Mouse (Mus musculus) small intestine, adult 2 months (tissue): ENCODE measurements around the gene Tmem132d. TPM values are rescaled to one million over a fixed set of nuclear protein-coding genes. Genes with fewer than 3 reads are reported as not detected.

ENCODE experiments used
- H3K27ac ChIP-seq: fragments of 200-500 bp; 2 replicates; pipeline ENCODE4 v1.5.1; 2012; ENCODE audit warnings: low read depth, low read length, control low read depth, inconsistent platforms; ENCODE audit not compliant: insufficient read depth
- H3K27me3 ChIP-seq: fragments of 200-500 bp; 2 replicates; pipeline ENCODE4 v1.6.1; 2012; ENCODE audit warnings: mild to moderate bottlenecking, moderate library complexity, low read length, inconsistent platforms; ENCODE audit not compliant: control insufficient read depth, insufficient read depth
- H3K36me3 ChIP-seq: fragments of 200-500 bp; 2 replicates; pipeline ENCODE4 v1.6.1; 2012; ENCODE audit warnings: mild to moderate bottlenecking, low read length, control low read depth, inconsistent platforms; ENCODE audit not compliant: control insufficient read depth, insufficient read depth
- H3K4me1 ChIP-seq: fragments of 200-500 bp; 2 replicates; pipeline ENCODE4 v1.6.1; 2012; ENCODE audit warnings: low read length, inconsistent platforms, mixed read lengths; ENCODE audit not compliant: control insufficient read depth, insufficient read depth, insufficient read length
- H3K4me3 ChIP-seq: fragments of 200-500 bp; 2 replicates; pipeline ENCODE4 v1.5.1; 2012; ENCODE audit warnings: low read depth, mild to moderate bottlenecking, control low read depth, inconsistent platforms, low read length, moderate library complexity
- CTCF ChIP-seq: fragments of 200-500 bp; IDR thresholded peaks from 2 replicates; pipeline ENCODE4 v1.5.1; 2012; ENCODE audit warnings: low read depth, mild to moderate bottlenecking, control low read depth, inconsistent platforms, low read length, moderate library complexity, mixed read lengths; ENCODE audit not compliant: insufficient replicate concordance, insufficient read length; ENCODE audit errors: extremely low read depth
- POLR2A ChIP-seq: fragments of 200-500 bp; IDR thresholded peaks from 2 replicates; pipeline ENCODE4 v1.6.1; 2012; ENCODE audit warnings: low read depth, mild to moderate bottlenecking, control low read depth, inconsistent platforms, low read length, moderate library complexity
- WGBS: fragments of 180-500 bp; shearing (Covaris S2); methylation state at CpG from one replicate; pipeline ENCODE4 v1.1.7; 2018; 5-methylcytosine and 5-hydroxymethylcytosine counted together
- polyA plus RNA-seq: library from polyadenylated mRNA; depleted of rRNA; stranded (reverse); fragments of >200 nt; gene quantifications from 2 replicates; pipeline ENCODE4 v1.2.3, GENCODE M21; 2012

The Tmem132d gene
- polyA plus RNA-seq, 1 experiment = 0.15 TPM

GRCm38 (mm10) chr5:127979329-127980002, 453.4 kb downstream of the Tmem132d start:
- H3K27me3 ChIP-seq = no peaks in the 10 kb centered on the region
- no peak overlapping the region for H3K4me3 ChIP-seq
- no peaks in the 10 kb centered on the region for H3K36me3 ChIP-seq
- peaks cover 3% of the 10 kb centered on the region; the same call in 1 of the 2 replicates for H3K4me1 ChIP-seq
- 22% methylated on average over 6 of the region's 6 CpGs for WGBS
- TF ChIP-seq CTCF = no peak
- H3K27ac ChIP-seq = no peak overlapping the region

DNA sequence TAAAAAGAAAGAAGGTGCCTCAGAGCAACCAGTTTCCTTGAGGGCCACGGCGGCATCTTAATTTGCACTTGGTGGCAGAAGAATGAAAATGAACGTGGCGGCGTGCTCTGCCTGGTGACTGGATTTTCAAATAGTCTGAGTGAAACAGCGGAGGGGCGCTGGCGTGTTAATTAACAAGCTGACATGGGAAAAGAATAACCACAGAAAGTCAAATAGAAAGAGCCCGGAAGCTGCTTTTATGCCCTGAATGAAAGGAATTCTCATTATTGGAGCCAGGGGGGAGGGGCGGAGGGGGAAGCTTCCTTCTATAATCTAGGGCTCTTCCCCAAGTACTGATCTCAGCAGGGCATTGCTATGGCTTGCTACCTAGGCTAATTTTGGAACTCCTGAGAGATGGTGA, 456.2 kb downstream of the Tmem132d start:
- no peaks in the 10 kb centered on the region for H3K27me3 ChIP-seq
- no peak overlapping the region for H3K4me3 ChIP-seq
- H3K27ac ChIP-seq = no peak overlapping the region
- WGBS = 85% methylated on average over 10 of the region's 10 CpGs
- no peak for TF ChIP-seq CTCF
- TF ChIP-seq POLR2A = no peak
- peaks cover 3% of the 10 kb centered on the region; the same call in 1 of the 2 replicates for H3K4me1 ChIP-seq
- H3K36me3 ChIP-seq = no peaks in the 10 kb centered on the region

DNA sequence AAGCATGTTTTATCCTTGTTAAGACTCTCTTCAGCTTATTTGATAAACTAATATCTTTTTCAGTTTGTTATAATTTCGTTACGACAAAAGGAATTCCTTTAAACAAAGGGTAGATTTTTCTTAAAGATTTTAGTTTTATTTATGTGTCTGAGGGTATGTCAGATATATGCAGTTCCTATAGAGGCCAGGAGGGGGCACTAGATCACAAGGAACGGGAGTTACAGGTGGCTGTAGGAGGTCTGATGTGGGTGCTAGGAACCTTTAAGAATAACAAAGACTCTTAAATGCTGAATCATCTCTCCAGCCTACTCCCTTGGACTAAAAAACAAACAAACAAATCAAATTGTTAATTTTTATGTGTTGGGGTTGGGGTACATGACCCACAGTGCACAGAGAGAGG, 467.2 kb downstream of the Tmem132d start:
- H3K27me3 ChIP-seq = no peaks in the 10 kb centered on the region
- TF ChIP-seq POLR2A (no peak), CTCF (no peak)
- H3K27ac ChIP-seq = no peak overlapping the region
- WGBS = 79% methylated on average over 3 of the region's 3 CpGs
- H3K4me1 ChIP-seq = no peaks in the 10 kb centered on the region
- H3K4me3 ChIP-seq = no peak overlapping the region
- H3K36me3 ChIP-seq = no peaks in the 10 kb centered on the region

DNA sequence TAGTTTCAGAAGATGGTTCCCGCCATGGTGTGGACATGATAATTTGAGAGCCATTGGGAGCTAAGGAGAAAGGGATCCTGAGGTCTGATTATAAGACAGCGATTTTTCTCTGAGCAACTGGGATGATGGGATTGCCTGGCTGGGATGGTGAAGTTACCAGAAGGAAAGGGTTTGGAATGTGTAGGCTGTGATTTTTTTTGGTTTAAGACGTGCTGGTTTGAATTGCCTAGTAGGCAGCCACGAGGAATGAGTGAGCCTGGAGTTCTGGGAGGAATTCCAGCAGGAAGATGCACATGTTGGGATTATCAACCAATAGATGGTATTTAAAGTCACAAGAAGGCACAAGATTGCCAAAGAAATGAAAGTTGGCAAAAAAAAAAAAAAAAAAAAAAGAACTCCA, 470.2 kb downstream of the Tmem132d start:
- no peaks in the 10 kb centered on the region for H3K27me3 ChIP-seq
- no peak overlapping the region for H3K27ac ChIP-seq
- H3K4me3 ChIP-seq = no peak overlapping the region
- WGBS = 89% methylated on average over 4 of the region's 4 CpGs
- no peaks in the 10 kb centered on the region for H3K4me1 ChIP-seq
- TF ChIP-seq POLR2A (no peak), CTCF (no peak)
- no peaks in the 10 kb centered on the region for H3K36me3 ChIP-seq

- WGBS = 53% methylated on average over 17 of the region's 17 CpGs
Measured at GRCm38 (mm10) chr5:127956511-127957097, 476.3 kb downstream of the Tmem132d start.

DNA sequence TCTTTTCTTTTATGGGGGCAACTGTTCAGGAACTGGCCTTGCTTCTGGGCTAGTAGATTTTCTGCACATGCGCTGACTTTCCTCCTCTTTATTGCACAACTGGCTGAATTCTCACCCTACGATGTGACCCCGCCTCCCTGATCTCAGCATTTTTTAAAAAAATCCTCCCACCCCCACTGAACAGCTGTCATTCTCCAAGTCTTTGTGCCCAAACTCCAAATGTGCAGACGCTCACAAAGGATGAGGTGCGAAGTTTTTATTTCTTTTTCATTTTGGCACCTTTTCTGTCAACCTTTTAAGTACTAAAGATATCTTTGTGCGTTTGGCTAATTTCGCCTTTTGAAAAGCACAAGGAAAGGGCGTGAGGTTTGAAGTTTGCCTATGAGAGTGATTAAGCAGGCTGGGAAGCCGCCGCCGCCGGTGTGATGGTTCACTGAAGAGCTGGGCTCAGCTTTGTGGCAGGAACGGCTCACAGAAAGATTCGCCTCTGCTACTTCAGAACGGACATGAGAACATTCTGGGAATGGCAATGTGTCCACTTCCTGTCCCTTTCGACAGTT, 478.6 kb downstream of the Tmem132d start:
- no peaks in the 10 kb centered on the region for H3K27me3 ChIP-seq
- H3K4me1 ChIP-seq = no peaks in the 10 kb centered on the region
- TF ChIP-seq POLR2A (no peak), CTCF (no peak)
- H3K36me3 ChIP-seq = no peaks in the 10 kb centered on the region
- WGBS = 64% methylated on average over 16 of the region's 16 CpGs
- no peak overlapping the region for H3K4me3 ChIP-seq
- H3K27ac ChIP-seq = no peak overlapping the region

More at GRCm38 (mm10) chr5:127956511-127957097, 476.3 kb downstream of the Tmem132d start:
- H3K36me3 ChIP-seq = no peaks in the 10 kb centered on the region
- TF ChIP-seq CTCF (no peak), POLR2A (no peak)
- no peaks in the 10 kb centered on the region for H3K27me3 ChIP-seq
- no peaks in the 10 kb centered on the region for H3K4me1 ChIP-seq
- no peak overlapping the region for H3K4me3 ChIP-seq
- no peak overlapping the region for H3K27ac ChIP-seq

- Histone ChIP-seq H3K36me3 (no peaks in the 10 kb centered on the region), H3K27ac (no peak overlapping the region), H3K27me3 (no peaks in the 10 kb centered on the region), H3K4me3 (no peak overlapping the region), H3K4me1 (no peaks in the 10 kb centered on the region)
- no peak for TF ChIP-seq POLR2A
- WGBS = 78% methylated on average over 6 of the region's 6 CpGs
Measured at GRCm38 (mm10) chr5:127952800-127953199, 480.1 kb downstream of the Tmem132d start.
